Mouse (Mus musculus) common myeloid progenitor, adult 5-6 weeks (primary cell): Measurements from ENCODE around the gene Mogat1. TPM values are rescaled to one million over a fixed set of nuclear protein-coding genes. Genes with fewer than 3 reads are reported as not detected.
A peak's percentile ranks its signal among the peaks of the same experiment; 100 is the strongest.
"Not testable (repeated sequence)": the region's sequence is repeated elsewhere in the genome, so short reads cannot be mapped to it uniquely, and the experiment has no call there.

Experiments
- ATAC-seq: replicated peaks from 2 replicates; pipeline ENCODE4 v1.8.0; 2016; ENCODE audit warnings: low read depth, mild to moderate bottlenecking, moderate TSS enrichment, inconsistent platforms; ENCODE audit not compliant: poor library complexity, severe bottlenecking
- total RNA-seq: library from RNA; stranded (forward); fragments of 200-1000, 187-1606 nt; gene quantifications from 2 replicates; pipeline ENCODE4 v1.2.3, GENCODE M21; 2017

Mogat1 gene
- not detected in 2 replicates for total RNA-seq

DNA sequence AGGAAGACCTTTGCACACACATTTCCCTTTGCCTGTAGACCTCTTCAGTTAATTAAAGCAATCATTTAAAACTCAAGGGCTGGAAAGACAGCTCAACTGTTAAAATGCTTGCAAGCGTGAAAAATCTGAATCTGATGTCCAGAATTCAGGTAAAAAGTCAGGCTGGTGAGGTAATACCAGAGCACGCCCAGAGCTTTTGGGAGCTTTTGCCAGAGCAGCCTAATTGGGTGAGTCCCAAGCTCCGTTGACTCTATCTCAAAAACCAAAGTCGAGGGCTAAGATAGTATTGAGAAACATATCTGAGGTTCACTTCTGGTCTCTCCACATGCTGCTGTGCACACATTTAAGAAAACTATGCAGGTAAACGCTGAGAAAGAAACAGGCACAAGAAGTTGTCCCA is at the start of gene Mogat1:
TSS of gene Mogat1 (plus strand) at position 130 of the 400 bp plus-strand sequence.
- no peak for ATAC-seq

- ATAC-seq: no peak
Measured at GRCm38 (mm10) chr1:78472441-78472840, 38.4 kb upstream of the Mogat1 start.

GRCm38 (mm10) chr1:78483430-78483829 is 27.4 kb upstream of the Mogat1 start:
- no peak for ATAC-seq

DNA sequence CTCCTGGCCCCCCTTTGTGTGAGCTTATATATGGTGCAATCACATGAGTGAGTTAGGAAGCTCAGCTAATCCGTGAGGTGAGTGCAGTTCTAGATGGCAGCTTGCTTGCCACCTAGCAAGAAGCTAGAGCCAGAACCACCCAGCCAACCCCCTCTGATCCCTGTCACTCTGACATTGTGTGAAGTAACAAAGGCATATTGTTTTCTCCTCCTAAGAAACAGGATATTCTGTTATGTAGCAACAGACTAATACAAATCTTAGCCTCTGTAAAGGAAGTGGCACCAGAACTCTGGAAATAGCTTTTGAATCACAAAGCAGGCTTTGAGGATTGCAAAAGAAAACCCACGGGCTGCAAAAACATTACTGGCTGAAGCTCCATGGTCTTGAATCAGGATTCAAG is 26.4 kb upstream of the Mogat1 start:
- no peak for ATAC-seq

- no peak for ATAC-seq
Measured at GRCm38 (mm10) chr1:78488427-78488751, 22.4 kb upstream of the Mogat1 start.

GRCm38 (mm10) chr1:78488752-78489492 is 21.9 kb upstream of the Mogat1 start, which contains the start of gene Farsb:
Gene Farsb (minus strand): TSS chr1:78488897.
- ATAC-seq: peak; percentile 88

DNA sequence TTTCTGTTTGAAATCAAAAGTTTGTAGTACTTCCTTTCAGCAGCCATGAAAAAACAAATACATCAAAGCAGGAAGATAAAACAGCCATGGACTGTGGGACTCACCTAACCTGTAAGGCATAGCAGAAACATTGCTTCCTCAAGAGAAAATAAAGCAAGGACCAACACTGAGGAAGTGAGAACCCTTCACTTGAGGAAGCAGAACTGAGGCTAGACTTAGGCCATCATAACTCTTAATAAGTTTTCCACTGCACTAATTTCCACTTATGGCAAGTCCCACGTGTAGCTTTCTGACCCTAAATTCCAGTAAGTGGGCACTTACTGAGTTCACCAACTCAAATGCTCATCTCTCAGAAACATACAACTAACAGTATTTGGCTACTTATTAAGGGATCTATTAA is 20.6 kb upstream of the Mogat1 start:
- peak; percentile 19; the same call in 1 of the 2 replicates for ATAC-seq

DNA sequence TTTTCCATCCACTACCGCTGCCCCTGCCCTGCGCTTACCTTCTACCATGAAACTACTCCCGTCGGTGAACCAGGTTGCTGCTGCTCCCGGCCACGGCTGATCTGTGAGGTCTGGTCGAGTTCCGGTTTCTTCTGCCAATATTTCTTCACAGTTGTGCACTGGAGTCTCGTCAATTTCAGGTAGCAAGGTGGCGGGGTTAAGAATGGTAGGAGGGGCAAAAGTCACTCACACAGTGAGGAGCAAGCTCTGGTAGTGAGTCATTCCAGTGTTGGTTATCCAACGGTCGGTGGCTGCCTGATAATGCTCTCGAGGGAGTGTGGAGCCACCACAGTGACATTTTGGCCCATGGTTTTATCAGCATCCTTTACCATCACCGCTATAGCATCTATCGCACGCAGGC is 9.8 kb upstream of the Mogat1 start:
- no peak for ATAC-seq

DNA sequence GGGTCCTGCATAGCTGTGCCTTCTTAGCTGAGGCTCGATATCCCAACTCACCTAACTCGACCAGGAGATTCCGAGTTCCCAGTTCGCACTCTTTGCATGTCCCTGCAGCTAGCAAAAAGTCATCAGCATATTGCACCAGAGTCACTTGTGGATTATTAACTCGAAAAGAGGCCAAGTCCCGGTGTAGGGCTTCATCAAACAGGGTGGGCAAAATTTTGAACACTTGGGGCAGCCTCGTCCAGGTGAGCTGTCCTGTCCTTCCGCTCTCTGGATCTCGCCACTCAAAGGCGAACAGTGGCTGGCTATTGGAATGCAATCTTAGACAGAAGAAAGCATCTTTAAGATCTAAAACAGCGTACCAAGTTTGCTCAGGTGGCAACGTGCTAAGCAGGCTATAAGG is 8.9 kb upstream of the Mogat1 start:
- ATAC-seq: not testable (repeated sequence)

DNA sequence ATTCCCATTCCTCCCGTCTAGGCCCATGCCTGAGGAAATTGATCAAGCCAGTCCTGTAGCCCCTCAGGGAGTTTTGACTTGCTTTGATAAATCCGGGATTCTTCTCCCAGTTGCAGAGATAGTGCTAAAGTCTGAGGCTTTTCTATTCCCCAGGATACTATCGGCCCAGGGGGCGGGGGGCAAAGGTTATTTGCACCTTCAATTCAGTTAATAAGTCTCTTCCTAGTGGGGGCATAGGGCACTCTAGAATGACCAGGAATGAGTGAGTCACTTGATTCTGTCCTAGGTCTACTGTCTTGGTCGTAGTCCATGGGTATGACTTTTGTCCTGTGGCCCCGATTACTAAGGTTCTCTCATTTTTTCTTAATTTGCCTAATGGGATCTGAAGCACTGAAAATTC is 8.3 kb upstream of the Mogat1 start:
- no peak for ATAC-seq

GRCm38 (mm10) chr1:78507137-78507536 is 3.7 kb upstream of the Mogat1 start:
- ATAC-seq: no peak

GRCm38 (mm10) chr1:78511621-78512160 is 900 bp downstream of the Mogat1 start, which contains the start of gene BC035947:
Gene BC035947 (minus strand): TSS chr1:78512158.
- ATAC-seq: peak; percentile 63

DNA sequence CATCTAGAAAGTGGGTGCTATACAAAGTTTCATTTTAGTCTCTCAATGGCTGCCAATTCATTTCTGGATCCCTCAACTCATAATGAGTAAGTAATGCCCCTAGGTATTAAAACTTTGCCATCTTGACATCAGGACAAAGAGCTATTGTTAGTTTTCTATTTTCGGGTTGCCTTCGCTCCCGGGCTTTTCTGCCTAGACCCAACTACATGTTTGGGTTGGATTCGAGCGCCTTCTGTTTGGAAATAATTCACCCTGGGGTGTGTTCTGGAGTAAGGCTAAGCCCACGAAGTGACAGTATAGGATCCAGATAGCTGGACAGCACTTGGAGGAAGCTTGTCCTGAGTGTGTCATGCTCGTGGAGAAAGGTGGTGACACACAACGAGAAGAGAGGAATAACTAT is 2.0 kb downstream of the Mogat1 start:
- no peak for ATAC-seq

DNA sequence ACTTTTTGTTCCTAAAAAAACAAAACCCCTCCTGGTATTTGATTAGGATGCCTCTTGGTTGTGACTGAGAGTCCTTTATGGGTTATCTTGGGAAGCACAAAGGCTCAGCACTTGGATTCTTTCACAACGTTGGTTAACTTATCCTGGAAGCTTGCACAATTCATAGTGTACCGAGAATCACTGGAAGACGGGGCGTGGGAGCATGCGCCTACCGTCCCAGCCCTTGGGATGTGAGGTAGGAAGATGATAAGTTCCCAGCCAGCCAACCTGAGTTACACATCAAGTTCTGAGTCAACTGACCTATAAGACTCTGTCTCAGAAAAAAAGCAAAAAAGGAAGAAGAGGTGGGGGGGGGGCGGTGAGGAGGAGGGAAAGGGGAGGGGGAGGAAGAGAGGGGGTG is 8.1 kb downstream of the Mogat1 start:
- ATAC-seq: no peak

DNA sequence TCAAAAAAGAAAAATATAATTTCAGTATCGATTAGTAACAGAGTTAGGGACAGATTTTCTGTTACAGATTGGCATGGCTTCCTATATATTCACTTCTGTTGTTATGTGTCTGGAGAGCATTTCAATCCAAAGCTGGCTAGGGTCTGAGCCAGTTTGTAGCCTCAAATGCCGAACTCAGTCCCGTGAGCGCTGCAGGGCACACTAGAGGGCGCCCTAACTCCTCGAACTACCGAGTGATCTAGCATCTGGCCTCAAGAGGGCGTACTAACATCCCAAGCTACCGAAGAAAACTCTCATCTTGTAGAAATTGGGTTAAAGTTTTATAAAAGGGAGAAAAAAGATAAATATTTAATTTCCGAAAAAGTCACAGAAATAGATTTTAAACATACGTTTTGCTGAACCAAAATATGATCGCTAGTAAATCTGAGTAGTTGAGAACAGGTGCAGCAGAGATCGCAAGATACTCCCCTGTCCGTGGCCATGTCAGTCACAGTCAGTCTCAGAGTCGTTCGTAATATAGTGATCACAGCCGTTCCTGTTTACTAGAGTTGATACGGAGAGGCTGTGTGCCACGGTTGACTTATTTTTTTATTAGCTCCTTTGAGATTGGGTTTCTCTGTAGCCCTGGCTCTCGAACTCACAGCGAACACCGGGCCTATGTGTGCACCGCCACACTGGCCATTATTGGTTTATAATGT is 14.5 kb downstream of the Mogat1 start:
- peak; percentile 98 for ATAC-seq

- no peak for ATAC-seq
Measured at GRCm38 (mm10) chr1:78528356-78528755, 17.6 kb downstream of the Mogat1 start.

- no peak for ATAC-seq
Measured at GRCm38 (mm10) chr1:78529011-78529410, 18.2 kb downstream of the Mogat1 start.

DNA sequence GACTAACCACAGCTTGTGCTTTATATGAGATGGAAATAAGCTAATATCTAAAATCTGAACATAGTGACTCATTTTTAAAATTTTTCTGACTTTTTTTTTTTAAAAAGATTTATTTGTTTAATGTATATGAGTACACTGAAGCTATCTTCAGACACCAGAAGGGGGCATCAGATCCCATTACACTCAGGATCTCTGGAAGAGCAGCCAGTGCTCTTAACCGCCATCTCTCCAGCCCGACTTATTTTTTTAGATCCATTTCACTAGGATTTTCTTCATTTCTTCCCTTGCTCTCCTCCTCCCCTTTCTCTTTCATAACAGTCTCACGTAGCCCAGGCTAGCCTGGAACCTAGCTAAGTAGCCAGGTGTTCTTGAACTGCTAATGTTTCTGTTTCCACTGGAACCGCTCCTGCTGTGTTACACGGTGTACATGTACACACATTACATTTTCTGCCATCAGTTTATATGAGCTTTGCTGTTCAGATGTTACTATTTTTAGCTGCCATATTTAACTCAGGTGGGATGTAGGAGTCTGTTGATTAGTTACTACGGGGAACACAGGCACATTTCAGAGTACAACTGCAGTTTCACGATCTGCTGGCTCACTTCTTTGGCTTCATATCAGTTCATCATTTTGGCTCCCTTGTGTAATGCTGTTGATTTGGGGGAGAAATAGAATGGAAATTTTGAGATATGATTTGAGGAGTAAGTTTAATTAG is 19.9 kb downstream of the Mogat1 start:
- no peak for ATAC-seq

- ATAC-seq: no peak
Measured at GRCm38 (mm10) chr1:78532184-78532800, 21.5 kb downstream of the Mogat1 start.

DNA sequence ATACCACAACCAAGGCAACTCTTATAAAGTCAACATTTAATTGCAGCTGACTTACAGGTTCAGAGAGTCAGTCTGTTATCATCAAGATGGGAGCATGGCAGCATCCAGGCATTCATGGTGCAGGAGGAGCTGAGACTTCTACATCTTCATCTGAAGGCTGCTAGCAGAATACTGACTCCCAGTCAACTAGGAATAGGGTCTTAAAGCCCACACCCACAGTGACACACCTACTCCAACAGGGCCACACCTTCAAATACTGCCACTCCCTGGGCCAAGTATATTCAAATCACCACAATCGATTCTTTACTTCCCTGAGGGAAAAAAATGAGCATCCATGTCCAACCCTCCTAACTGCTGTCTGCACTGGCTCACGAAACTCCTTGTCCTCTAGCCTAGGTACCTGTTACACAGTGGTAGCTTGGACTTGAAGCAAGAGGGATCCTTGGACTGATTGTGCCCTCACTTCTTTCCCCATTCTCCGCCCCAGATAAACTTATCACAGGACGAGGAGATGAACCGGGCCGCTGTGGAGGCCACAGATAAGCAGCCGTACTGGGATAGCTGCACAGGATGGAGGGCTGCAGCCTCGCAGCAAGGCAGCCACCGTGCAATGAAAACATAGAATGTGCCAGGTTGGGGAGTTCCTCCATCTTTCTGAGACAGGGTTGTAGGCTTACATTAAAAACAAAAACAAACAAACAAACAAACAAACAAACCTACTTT is 23.8 kb downstream of the Mogat1 start:
- ATAC-seq: no peak
